Mouse (Mus musculus) heart, postnatal 25 days (tissue): ENCODE data around the gene Rtbdn. TPM values are rescaled to one million over a fixed set of nuclear protein-coding genes. Genes with fewer than 3 reads are reported as not detected.

ENCODE experiments used
- DNase-seq: peaks from one replicate; pipeline ENCODE4 v3.0.0; 2022; ENCODE audit warnings: low spot score
- intact Hi-C: fragments of 180-260 bp; cut with DNase I; formaldehyde crosslinking; loops from one replicate; pipeline ENCODE4 v1.15.1; 2025
- total RNA-seq, 2 experiments: library from RNA; stranded (reverse); gene quantifications; 2 replicates each; pipeline ENCODE4 v1.2.3; 2021

Gene Rtbdn
- total RNA-seq, 2 experiments from 2014 or later: not detected

- no peak for DNase-seq
- intact Hi-C loops: loop anchor here (1.0 to 5.0 kb wide), 3 partner anchors 15 to 457 kb away; partner anchors contain the start of genes 4921524J17Rik, Hook2 and Ier2
Observed at GRCm38 (mm10) chr8:84975434-84975833, 28.6 kb downstream of the Rtbdn start.

GRCm38 (mm10) chr8:84976031-84976762 is 29.4 kb downstream of the Rtbdn start:
- DNase-seq: peak; percentile 94
- intact Hi-C loops: loop anchor here (5.0 kb wide), 2 partner anchors 314 to 456 kb away; partner anchors contain the start of genes 4921524J17Rik and Ier2

- no peak for DNase-seq
- intact Hi-C loops: loop anchor here (5.0 kb wide), 2 partner anchors 315 to 455 kb away; partner anchors contain the start of genes 4921524J17Rik and Ier2
Observed at GRCm38 (mm10) chr8:84976763-84977434, 30.1 kb downstream of the Rtbdn start.

GRCm38 (mm10) chr8:84977435-84978247 is 30.9 kb downstream of the Rtbdn start:
- intact Hi-C loops: loop anchor here (5.0 kb wide), 2 partner anchors 315 to 455 kb away; partner anchors contain the start of genes 4921524J17Rik and Ier2
- peak; percentile 50 for DNase-seq

GRCm38 (mm10) chr8:84978248-84978940 is 31.6 kb downstream of the Rtbdn start, which contains the start of gene Junb:
Junb (minus strand) TSS chr8:84978718.
- intact Hi-C loops: loop anchor here (5.0 kb wide), 2 partner anchors 316 to 454 kb away; partner anchors contain the start of genes 4921524J17Rik and Ier2
- peak; percentile 98 for DNase-seq

- DNase-seq: peak; percentile 93
- intact Hi-C loops: loop anchor here (5.0 kb wide), 2 partner anchors 318 to 452 kb away; partner anchors contain the start of genes 4921524J17Rik and Ier2
Observed at GRCm38 (mm10) chr8:84979599-84980421, 33.0 kb downstream of the Rtbdn start.

GRCm38 (mm10) chr8:84980622-84981358 is 34.0 kb downstream of the Rtbdn start:
- intact Hi-C loops: no loop called here
- DNase-seq: peak; percentile 72

GRCm38 (mm10) chr8:84981644-84982498 is 35.1 kb downstream of the Rtbdn start:
- no peak for DNase-seq
- intact Hi-C loops: no loop called here

- DNase-seq: no peak
- intact Hi-C loops: no loop called here
Observed at GRCm38 (mm10) chr8:84982499-84983011, 35.8 kb downstream of the Rtbdn start.

- intact Hi-C loops: no loop called here
- no peak for DNase-seq
Observed at GRCm38 (mm10) chr8:84984294-84985048, 37.7 kb downstream of the Rtbdn start.

GRCm38 (mm10) chr8:84985049-84985683 is 38.4 kb downstream of the Rtbdn start:
- intact Hi-C loops: no loop called here
- DNase-seq: no peak

- DNase-seq: peak; percentile 82
- intact Hi-C loops: no loop called here
Observed at GRCm38 (mm10) chr8:84985684-84986378, 39.0 kb downstream of the Rtbdn start.

- DNase-seq: no peak
- intact Hi-C loops: no loop called here
Observed at GRCm38 (mm10) chr8:84986379-84986945, 39.7 kb downstream of the Rtbdn start.

- intact Hi-C loops: no loop called here
- no peak for DNase-seq
Observed at GRCm38 (mm10) chr8:84987388-84987787, 40.6 kb downstream of the Rtbdn start.

GRCm38 (mm10) chr8:84987903-84988302 is 41.1 kb downstream of the Rtbdn start:
- DNase-seq: peak; percentile 46
- intact Hi-C loops: no loop called here
